Mouse (Mus musculus) neural tube, embryonic 13.5 days (tissue): ENCODE measurements around the gene Lenep. TPM values are rescaled to one million over a fixed set of nuclear protein-coding genes. Genes with fewer than 3 reads are reported as not detected.

Source experiments
- ATAC-seq: fragments of 200-750 bp; cut with Nextera tagmentation; 2 replicates; pipeline ENCODE4 v1.8.0; 2017; ENCODE audit warnings: low read depth, mild to moderate bottlenecking, moderate TSS enrichment, moderate library complexity
- H3K27ac ChIP-seq: fragments of 300-500 bp; sonication (generic); replicated peaks from 2 replicates; pipeline ENCODE4 v1.5.1; 2015; ENCODE audit warnings: moderate library complexity, mild to moderate bottlenecking, inconsistent platforms
- H3K27me3 ChIP-seq: fragments of 300-500 bp; sonication (generic); 2 replicates; pipeline ENCODE4 v1.6.1; 2015; ENCODE audit warnings: mild to moderate bottlenecking, inconsistent platforms
- H3K36me3 ChIP-seq: fragments of 300-500 bp; sonication (generic); 2 replicates; pipeline ENCODE4 v1.6.1; 2015; ENCODE audit warnings: mild to moderate bottlenecking, inconsistent platforms
- H3K4me1 ChIP-seq: fragments of 300-500 bp; sonication (generic); replicated peaks from 2 replicates; pipeline ENCODE4 v1.6.1; 2015; ENCODE audit warnings: inconsistent platforms
- H3K4me2 ChIP-seq: fragments of 300-500 bp; sonication (generic); 2 replicates; pipeline ENCODE4 v1.6.1; 2015; ENCODE audit warnings: inconsistent platforms, mild to moderate bottlenecking, moderate library complexity
- H3K4me3 ChIP-seq: fragments of 300-500 bp; sonication (generic); 2 replicates; pipeline ENCODE4 v1.5.1; 2015; ENCODE audit warnings: mild to moderate bottlenecking, inconsistent platforms
- H3K9ac ChIP-seq: fragments of 300-500 bp; sonication (generic); 2 replicates; pipeline ENCODE4 v1.6.1; 2015; ENCODE audit warnings: moderate library complexity, mild to moderate bottlenecking, inconsistent platforms
- H3K9me3 ChIP-seq: fragments of 300-500 bp; sonication (generic); 2 replicates; pipeline ENCODE4 v1.6.1; 2016; ENCODE audit warnings: inconsistent platforms
- WGBS: fragments of 180-500 bp; shearing (Covaris S2); methylation state at CpG from one replicate; pipeline ENCODE4 v1.1.7; 2015; 5-methylcytosine and 5-hydroxymethylcytosine counted together
- polyA plus RNA-seq: library from polyadenylated mRNA; unstranded; fragments of >200 nt; fragmentation: Nextera tagmentation; extraction: Ambion mirVana; gene quantifications from 2 replicates; pipeline ENCODE4 v1.2.1, GENCODE M21; 2015

Lenep gene
- polyA plus RNA-seq, 1 experiment from 2014 or later, result 0.84 TPM

DNA sequence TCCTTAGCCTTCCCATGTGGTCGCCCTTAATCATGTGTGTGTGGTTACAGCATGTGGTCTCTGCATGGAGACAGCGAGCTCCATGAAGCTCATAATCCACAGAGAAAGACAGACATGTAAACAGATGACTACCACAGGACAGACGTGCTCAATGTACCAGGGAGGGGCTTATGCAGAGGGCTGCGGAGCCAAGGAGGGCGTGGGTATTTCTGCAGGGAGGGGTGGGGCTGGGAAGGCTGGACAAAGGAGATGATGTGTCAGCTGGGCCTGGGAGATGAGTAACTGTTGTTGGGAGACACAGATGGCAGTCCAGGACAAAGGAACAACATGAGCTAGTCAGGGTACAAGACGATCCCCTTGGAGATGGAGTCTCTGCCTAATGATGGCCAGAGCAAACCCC is 43.0 kb downstream of the Lenep start:
- WGBS, result 67% methylated on average over 6 of the region's 6 CpGs
- H3K27ac ChIP-seq, result no peak overlapping the region
- ATAC-seq, result no peak
- H3K9me3 ChIP-seq, result no peaks in the 10 kb centered on the region
- H3K27me3 ChIP-seq, result no peaks in the 10 kb centered on the region
- H3K4me2 ChIP-seq, result no peak overlapping the region
- no peak overlapping the region for H3K9ac ChIP-seq
- no peaks in the 10 kb centered on the region for H3K4me1 ChIP-seq
- no peak overlapping the region for H3K4me3 ChIP-seq
- no peaks in the 10 kb centered on the region for H3K36me3 ChIP-seq

DNA sequence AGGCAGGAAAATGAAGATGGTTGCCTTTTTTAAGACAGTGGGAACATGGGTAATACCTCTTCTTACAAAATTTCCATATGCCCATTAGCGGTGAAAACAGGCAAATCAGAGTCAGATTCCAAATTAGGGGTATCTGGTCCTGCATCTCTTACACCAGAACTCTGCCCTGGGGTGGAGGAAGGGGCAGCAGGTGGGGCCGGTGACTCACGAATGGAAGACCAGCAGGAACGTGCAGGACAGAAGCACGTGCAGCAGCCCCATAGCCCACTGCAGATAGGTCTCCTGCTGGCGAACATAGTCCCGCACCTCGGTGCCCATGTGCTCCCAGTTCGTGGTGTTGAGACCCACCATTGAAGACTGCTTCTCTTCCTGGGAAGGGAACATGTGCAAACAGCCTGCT is 46.6 kb downstream of the Lenep start:
- Histone ChIP-seq H3K4me3 (no peak overlapping the region), H3K9ac (no peak overlapping the region), H3K4me1 (no peaks in the 10 kb centered on the region), H3K27ac (no peak overlapping the region), H3K36me3 (no peaks in the 10 kb centered on the region), H3K27me3 (peaks cover 6% of the 10 kb centered on the region; the same call in 1 of the 2 replicates), H3K4me2 (no peak overlapping the region), H3K9me3 (no peaks in the 10 kb centered on the region)
- WGBS, result 74% methylated on average over 9 of the region's 9 CpGs
- ATAC-seq, result no peak

DNA sequence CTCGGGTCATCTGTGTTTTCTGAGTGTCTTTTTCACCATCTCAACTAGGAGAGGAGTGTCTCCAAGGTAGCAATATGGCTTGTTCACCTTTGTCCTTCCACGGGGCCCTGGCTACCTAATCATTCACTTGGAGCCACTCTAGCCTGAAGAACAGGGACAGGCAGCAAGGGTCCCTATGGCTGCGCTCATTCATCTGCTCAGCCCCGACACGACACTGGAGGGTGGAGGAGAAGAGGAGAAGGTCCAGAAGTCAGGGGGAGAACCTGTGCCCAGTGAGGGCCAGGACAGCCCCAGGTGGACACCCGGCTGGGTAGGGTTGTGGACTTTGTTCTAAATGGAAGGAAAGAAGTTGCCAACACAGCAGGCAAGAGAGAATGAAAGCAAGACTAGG is 47.1 kb downstream of the Lenep start:
- H3K36me3 ChIP-seq, result no peaks in the 10 kb centered on the region
- H3K9me3 ChIP-seq, result no peaks in the 10 kb centered on the region
- H3K27me3 ChIP-seq, result peaks cover 6% of the 10 kb centered on the region; the same call in 1 of the 2 replicates
- H3K4me2 ChIP-seq, result no peak overlapping the region
- H3K9ac ChIP-seq, result no peak overlapping the region
- ATAC-seq, result no peak
- H3K27ac ChIP-seq, result no peak overlapping the region
- peaks cover 4% of the 10 kb centered on the region for H3K4me1 ChIP-seq
- H3K4me3 ChIP-seq, result no peak overlapping the region
- 84% methylated on average over 6 of the region's 6 CpGs for WGBS

DNA sequence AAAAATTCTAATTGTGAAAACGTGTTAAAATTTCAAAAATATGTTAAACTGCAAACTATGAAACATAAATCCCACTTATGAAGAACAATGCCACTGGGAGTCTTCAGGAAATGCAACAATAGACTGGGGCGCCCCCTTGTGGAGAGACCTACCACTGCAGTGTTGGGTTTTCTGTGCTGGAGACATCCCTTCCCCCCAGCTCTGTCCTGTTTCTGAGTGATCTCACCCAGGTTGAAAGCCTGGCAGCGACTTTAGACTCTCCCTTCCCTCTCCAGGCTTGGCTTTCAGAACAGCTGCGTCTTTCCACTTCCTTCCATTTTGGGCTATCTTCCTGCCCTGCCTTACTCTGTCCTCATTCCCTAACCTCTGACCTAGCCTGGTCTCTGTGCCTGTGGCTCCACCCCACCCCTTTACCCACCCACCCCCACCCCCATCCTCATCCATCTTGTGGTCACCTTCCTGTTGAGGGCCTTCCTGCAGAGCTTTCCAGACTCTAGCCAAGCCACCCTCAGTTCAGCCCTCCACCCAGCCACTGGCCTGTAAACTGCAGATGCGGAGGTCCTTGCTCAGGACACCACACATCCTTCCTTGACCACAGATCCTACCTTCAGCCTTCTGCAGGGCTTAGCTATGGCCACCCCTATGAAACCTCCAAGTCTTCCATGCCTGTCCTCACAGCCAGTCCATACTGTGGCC is 47.6 kb downstream of the Lenep start:
- Histone ChIP-seq H3K27me3 (peaks cover 6% of the 10 kb centered on the region; the same call in 1 of the 2 replicates), H3K9me3 (no peaks in the 10 kb centered on the region), H3K4me2 (no peak overlapping the region), H3K9ac (no peak overlapping the region), H3K4me1 (peaks cover 9% of the 10 kb centered on the region), H3K36me3 (no peaks in the 10 kb centered on the region), H3K27ac (no peak overlapping the region), H3K4me3 (no peak overlapping the region)
- ATAC-seq, result no peak
- WGBS, result 21% methylated on average over 5 of the region's 5 CpGs

DNA sequence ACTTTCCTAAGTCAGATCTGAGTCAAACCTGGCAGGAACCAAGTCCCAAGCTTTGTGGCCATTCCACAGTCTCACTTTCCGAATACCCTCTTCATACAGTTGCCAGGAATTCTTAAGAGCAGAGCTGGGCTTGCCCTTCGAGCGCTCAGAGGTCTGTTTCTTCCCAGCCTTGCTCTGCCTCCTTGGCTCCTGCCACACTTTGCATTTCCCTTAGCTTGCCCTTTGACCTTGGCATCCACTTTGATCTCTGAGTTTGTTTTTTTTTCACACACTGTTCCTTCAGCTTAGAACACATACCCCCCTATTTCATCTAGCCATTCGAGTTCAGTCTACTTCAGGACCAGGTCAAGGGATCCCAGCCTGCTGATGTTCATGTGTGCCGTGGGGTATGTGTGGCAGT is 51.3 kb downstream of the Lenep start:
- Histone ChIP-seq H3K9ac (no peak overlapping the region), H3K4me3 (no peak overlapping the region), H3K27me3 (peaks cover 17% of the 10 kb centered on the region), H3K36me3 (peaks cover 4% of the 10 kb centered on the region; the same call in 1 of the 2 replicates), H3K27ac (no peak overlapping the region), H3K9me3 (no peaks in the 10 kb centered on the region), H3K4me1 (peaks cover 23% of the 10 kb centered on the region), H3K4me2 (no peak overlapping the region)
- ATAC-seq, result no peak
- 69% methylated on average over 5 of the region's 5 CpGs for WGBS

Other genes with a start within 250 kb of the Lenep start
- 34.6 and 35.6 TPM in 2 replicates for gene Hcn3, start 242.6 kb downstream of the Lenep start, polyA plus RNA-seq
- 27.5 and 30.6 TPM in 2 replicates for gene Clk2, start 238.0 kb downstream of the Lenep start, polyA plus RNA-seq
- gene Scamp3, start 225.3 kb downstream of the Lenep start, polyA plus RNA-seq, result 129 and 135 TPM in 2 replicates
- gene Fam189b, start 219.7 kb downstream of the Lenep start, polyA plus RNA-seq, result 38.9 and 49.9 TPM in 2 replicates
- gene Gba, start 199.9 kb downstream of the Lenep start, polyA plus RNA-seq, result 48.3 and 50.0 TPM in 2 replicates
- gene Thbs3, start 187.6 kb downstream of the Lenep start, polyA plus RNA-seq, result 45.6 and 52.8 TPM in 2 replicates
- gene Mtx1, start 175.7 kb downstream of the Lenep start, polyA plus RNA-seq, result 157 and 170 TPM in 2 replicates
- gene Muc1, start 173.7 kb downstream of the Lenep start, polyA plus RNA-seq, result 1.0 and 1.1 TPM in 2 replicates
- gene Krtcap2, start 156.8 kb downstream of the Lenep start, polyA plus RNA-seq, result 248 and 258 TPM in 2 replicates
- 55.8 and 55.9 TPM in 2 replicates for gene Trim46, start 156.5 kb downstream of the Lenep start, polyA plus RNA-seq
- gene Dpm3, start 143.4 kb downstream of the Lenep start, polyA plus RNA-seq, result 76.9 and 81.4 TPM in 2 replicates
- gene Slc50a1, start 132.2 kb downstream of the Lenep start, polyA plus RNA-seq, result 44.0 and 45.5 TPM in 2 replicates
- gene Efna1, start 121.7 kb downstream of the Lenep start, polyA plus RNA-seq, result 12.5 and 14.5 TPM in 2 replicates
- gene Efna3, start 79.8 kb downstream of the Lenep start, polyA plus RNA-seq, result 87.4 and 90.1 TPM in 2 replicates
- gene Efna4, start 64.8 kb downstream of the Lenep start, polyA plus RNA-seq, result 8.5 and 10.7 TPM in 2 replicates
- gene Adam15, start 52.8 kb downstream of the Lenep start, polyA plus RNA-seq, result 48.8 and 54.0 TPM in 2 replicates
- 0.17 TPM in 1 of 2 replicates, not detected in the other for gene Dcst2, start 40.8 kb downstream of the Lenep start, polyA plus RNA-seq
- gene Dcst1, start 37.5 kb downstream of the Lenep start, polyA plus RNA-seq, result 0.88 and 1.1 TPM in 2 replicates
- gene Zbtb7b, start 8.0 kb downstream of the Lenep start, polyA plus RNA-seq, result 0.54 and 0.68 TPM in 2 replicates
- 30.7 and 33.2 TPM in 2 replicates for gene Flad1, start 9.1 kb upstream of the Lenep start, polyA plus RNA-seq
- gene Cks1b, start 15.6 kb upstream of the Lenep start, polyA plus RNA-seq, result 110 and 144 TPM in 2 replicates
- gene Shc1, start 15.7 kb upstream of the Lenep start, polyA plus RNA-seq, result 41.8 and 45.1 TPM in 2 replicates
- 40.4 and 47.7 TPM in 2 replicates for gene Pygo2, start 27.4 kb upstream of the Lenep start, polyA plus RNA-seq
- 15.6 and 17.0 TPM in 2 replicates for gene Pbxip1, start 33.9 kb upstream of the Lenep start, polyA plus RNA-seq
- gene Pmvk, start 51.7 kb upstream of the Lenep start, polyA plus RNA-seq, result 104 and 106 TPM in 2 replicates
- gene Kcnn3, start 117.4 kb upstream of the Lenep start, polyA plus RNA-seq, result 4.8 and 5.5 TPM in 2 replicates